Mouse (Mus musculus): ENCODE data around the gene Acvr1b.

GRCm38 (mm10) chr15:101203673-101204072, 29.8 kb downstream of the Acvr1b start:
- TF ChIP-seq CHD1 (IDR thresholded peaks at IDR 0.05; ENCODE audit: low read depth, low read length) (no peak), ZNF384 (IDR thresholded peaks at IDR 0.05; ENCODE audit: low read depth, low read length) (no peak)
